Comparison of ENCODE assay signal across 11 mouse cellular contexts in the genomic region with DNA sequence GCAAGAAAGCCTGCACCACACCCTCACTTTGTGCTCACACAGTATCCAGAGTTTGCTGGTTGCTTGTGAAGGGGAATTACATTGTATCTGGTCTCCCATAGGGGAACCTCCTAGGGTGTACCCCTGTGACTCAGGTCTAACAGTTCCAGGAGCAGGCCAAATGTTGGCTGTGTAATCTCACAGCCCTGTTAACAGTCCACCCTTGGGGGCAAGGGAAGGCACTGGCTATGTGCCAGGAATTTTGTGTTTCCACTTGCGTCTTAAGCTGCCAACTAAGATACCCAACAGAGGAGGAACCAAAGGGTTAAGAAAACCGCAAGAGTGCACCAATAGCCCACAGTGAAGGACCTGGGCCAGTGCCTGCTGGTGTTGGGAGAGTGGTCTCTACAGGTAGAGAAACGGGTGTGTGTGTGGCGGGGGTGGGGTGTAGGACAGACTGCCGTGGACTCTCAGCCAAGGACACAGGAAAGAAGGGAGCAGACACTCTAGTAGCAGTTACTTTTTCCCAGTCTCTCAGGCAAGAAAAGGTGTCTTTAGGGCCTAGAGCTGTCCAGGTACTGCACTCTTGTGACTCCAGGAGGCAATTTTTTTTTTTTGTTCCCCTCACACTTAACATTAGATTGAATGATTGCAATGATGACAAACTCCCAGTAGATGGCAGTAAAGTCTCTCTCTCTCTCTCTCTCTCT. TPM values are rescaled to one million over a fixed set of nuclear protein-coding genes. Genes with fewer than 3 reads are reported as not detected.
DNase-seq lines count a peak whose midpoint lies in the region; ATAC-seq and TF ChIP-seq lines count a peak whose summit lies in the region.
"Had no signal": no experiment of that assay in that cellular context is flagged by ENCODE, and none has a peak within 500 bp of the region (broad histone marks: within the 10 kb centered on the region; RNA-seq: fewer than 3 reads in every experiment).

No protein-coding gene starts in this region.

- H3K4me3 ChIP-seq in hindbrain, embryonic 11.5 days (ENCODE audit: low read depth, low read length): no peak overlapping the region
- H3K4me3 ChIP-seq in hindbrain, embryonic 10.5 days: no peak overlapping the region
- H3K4me3 ChIP-seq in CH12.LX (replicated peaks in 1 of 3; ENCODE audit: low read depth in 2 of 3, low read length in 2 of 3, poor library complexity in 1 of 3): no peak overlapping the region

- no peak overlapping the region for H3K9ac ChIP-seq in hindbrain, embryonic 11.5 days (ENCODE audit: low read depth, low read length)
- H3K9ac ChIP-seq in CH12.LX (ENCODE audit: insufficient read depth, low read depth): no peak overlapping the region

- H3K27ac ChIP-seq in hindbrain, embryonic 11.5 days (ENCODE audit: low read depth, low read length): no peak overlapping the region
- H3K27ac ChIP-seq in hindbrain, embryonic 10.5 days: no peak overlapping the region
- H3K27ac ChIP-seq in CH12.LX (ENCODE audit: insufficient read depth, low read depth): no peak overlapping the region

- DNase-seq in hindbrain, embryonic 11.5 days (ENCODE audit: low spot score): peak; percentile 62
- DNase-seq in hindbrain, embryonic 10.5 days (ENCODE audit: low spot score): no peak
- peak; percentile 44 for DNase-seq in CH12.LX (ENCODE audit: extremely low read depth)
- DNase-seq in brain, adult 2 months (ENCODE audit: low read depth, low spot score): peak; percentile 91
- peak; percentile 33 for DNase-seq in hindlimb bud, embryonic 11.5 days (ENCODE audit: extremely low spot score, low read depth, low spot score)
- no peak for DNase-seq in spleen, postnatal 10 days (ENCODE audit: low spot score in 2 of 2)
- no peak for DNase-seq in ovary, postnatal 14 days (ENCODE audit: low spot score)
- DNase-seq in urinary bladder, adult 18-20 months (ENCODE audit: low spot score in 2 of 2): no peak

- WGBS in hindbrain, embryonic 11.5 days: 71% methylated on average over 5 of the region's 5 CpGs
- WGBS in hindbrain, embryonic 10.5 days: 67% methylated on average over 5 of the region's 5 CpGs

- in situ Hi-C loops in CH12.LX (cut with MboI; ENCODE audit: low pct_ligation_motif_present, low pct_unique_long_range_greater_than_20kb, low sequenced_read_pairs): no loop called here

- no peak overlapping the region for H3K4me2 ChIP-seq in hindbrain, embryonic 11.5 days (replicated peaks; ENCODE audit: low read depth, low read length)
- no peak overlapping the region; the same call in 1 of the 2 replicates for H3K4me2 ChIP-seq in CH12.LX (ENCODE audit: insufficient read depth, low read depth, poor library complexity, severe bottlenecking)

- peak; percentile 8 to 64; a peak in 3 of 4 replicates for TF ChIP-seq CTCF in CH12.LX (conservative IDR thresholded peaks at IDR 0.05 in 1 of 2, IDR thresholded peaks at IDR 0.05 in 1 of 2; ENCODE audit: low read depth in 2 of 2, low read length in 2 of 2)

- no peaks in the 10 kb centered on the region for H3K27me3 ChIP-seq in hindbrain, embryonic 11.5 days (ENCODE audit: control insufficient read depth, insufficient read depth, low read length)
- no peaks in the 10 kb centered on the region; the same call in 1 of the 2 replicates for H3K27me3 ChIP-seq in hindbrain, embryonic 10.5 days (ENCODE audit: insufficient read depth, poor library complexity, severe bottlenecking)
- H3K27me3 ChIP-seq in CH12.LX (replicated peaks): peaks cover 72% of the 10 kb centered on the region

- dilution Hi-C loops in CH12.LX (cut with MboI; ENCODE audit: extremely low pct_ligation_motif_present, extremely low pct_unique_long_range_greater_than_20kb, low sequenced_read_pairs): no loop called here

- H3K79me2 ChIP-seq in CH12.LX (replicated peaks; ENCODE audit: control insufficient read depth, extremely low read depth, insufficient read depth, poor library complexity, severe bottlenecking): no peaks in the 10 kb centered on the region

- TF ChIP-seq RAD21 in CH12.LX (IDR thresholded peaks at IDR 0.05; ENCODE audit: low read depth, low read length): peak; percentile 38

- no peak for TF ChIP-seq EP300 in CH12.LX (IDR thresholded peaks at IDR 0.05; ENCODE audit: low read length)

- H3K36me3 ChIP-seq in hindbrain, embryonic 11.5 days (ENCODE audit: control insufficient read depth, insufficient read depth, low read length): no peaks in the 10 kb centered on the region
- H3K36me3 ChIP-seq in hindbrain, embryonic 10.5 days: no peaks in the 10 kb centered on the region
- H3K36me3 ChIP-seq in CH12.LX (replicated peaks in 1 of 2; ENCODE audit: control insufficient read depth in 1 of 2, insufficient read depth in 1 of 2, low read length in 1 of 2): no peaks in the 10 kb centered on the region

- no peaks in the 10 kb centered on the region for H3K9me3 ChIP-seq in hindbrain, embryonic 11.5 days (ENCODE audit: control insufficient read depth, low read length)
- H3K9me3 ChIP-seq in hindbrain, embryonic 10.5 days: no peaks in the 10 kb centered on the region
- peaks cover 4% of the 10 kb centered on the region for H3K9me3 ChIP-seq in CH12.LX (replicated peaks; ENCODE audit: low read length)

- ATAC-seq in hindbrain, embryonic 11.5 days (ENCODE audit: low FRiP score): peak; percentile 10; the same call in 1 of the 2 replicates

- TF ChIP-seq POLR2A in CH12.LX (IDR thresholded peaks at IDR 0.05; ENCODE audit: low read depth, low read length): no peak

- H3K4me1 ChIP-seq in hindbrain, embryonic 11.5 days (replicated peaks; ENCODE audit: control insufficient read depth, insufficient read depth, low read length): no peaks in the 10 kb centered on the region
- H3K4me1 ChIP-seq in hindbrain, embryonic 10.5 days (replicated peaks): peaks cover 26% of the 10 kb centered on the region
- H3K4me1 ChIP-seq in CH12.LX (ENCODE audit: control insufficient read depth in 1 of 2, insufficient read depth in 2 of 2): no peaks in the 10 kb centered on the region; a peak in 1 of 4 replicates

TF ChIP-seq in CH12.LX, 34 proteins besides CTCF, POLR2A, EP300 and RAD21:
- peak; percentile 79 for TF ChIP-seq ZNF384 (IDR thresholded peaks at IDR 0.05; ENCODE audit: low read depth, low read length)
- no peak for TF ChIP-seq PAX5 (IDR thresholded peaks at IDR 0.05; ENCODE audit: low read length)
- no peak for TF ChIP-seq E2F4 (IDR thresholded peaks at IDR 0.05; ENCODE audit: insufficient replicate concordance, low read depth, low read length)
- TF ChIP-seq JUND (conservative IDR thresholded peaks at IDR 0.05; ENCODE audit: low read depth, low read length): peak; percentile 48; the same call in 1 of the 2 replicates
- TF ChIP-seq USF2 (conservative IDR thresholded peaks at IDR 0.05; ENCODE audit: low read depth, low read length): no peak
- TF ChIP-seq TCF12 (IDR thresholded peaks at IDR 0.05; ENCODE audit: low read depth, low read length): no peak
- peak; percentile 40 for TF ChIP-seq SMC3 (IDR thresholded peaks at IDR 0.05; ENCODE audit: low read depth, low read length)
- no peak for TF ChIP-seq ETS1 (conservative IDR thresholded peaks at IDR 0.05; ENCODE audit: low read depth, low read length)
TF ChIP-seq in CH12.LX: peak in this region for 3.

RNA-seq across cellular contexts. Expression of a gene that starts 10.1 kb away (rescaled TPM):
- 0.82 and 0.89 TPM in 2 replicates for polyA plus RNA-seq in hindbrain, embryonic 11.5 days (2014; fragmentation: Nextera tagmentation; extraction: Ambion mirVana)
- polyA plus RNA-seq in hindbrain, embryonic 10.5 days (2016; fragmentation: Nextera tagmentation; extraction: Ambion mirVana): 0.14 and 0.75 TPM in 2 replicates
- total RNA-seq in CH12.LX (2012; rRNA removed): not detected in 2 replicates
- not detected in 2 replicates for total RNA-seq in CH12.LX (2014; rRNA removed)
- polyA plus RNA-seq in CH12.LX (2012; ENCODE audit: insufficient read length, low read depth): not detected in 2 replicates
- total RNA-seq: gastrocnemius, adult 8-10 months; neutrophil, adult 5-6 weeks had no signal

RNA-seq across cellular contexts. Expression of a gene that starts 20.8 kb away (rescaled TPM):
- polyA plus RNA-seq in hindbrain, embryonic 11.5 days (2014; fragmentation: Nextera tagmentation; extraction: Ambion mirVana): 0.66 and 1.4 TPM in 2 replicates
- polyA plus RNA-seq in hindbrain, embryonic 10.5 days (2016; fragmentation: Nextera tagmentation; extraction: Ambion mirVana): 0.10 and 0.35 TPM in 2 replicates
- total RNA-seq in CH12.LX (2012; rRNA removed) (0.04 and 0.08 TPM in 2 replicates), CH12.LX (2014; rRNA removed) (0.11 and 0.23 TPM in 2 replicates)
- 0.34 and 0.53 TPM in 2 replicates for polyA plus RNA-seq in CH12.LX (2012; ENCODE audit: insufficient read length, low read depth)
- total RNA-seq: neutrophil, adult 5-6 weeks had no signal
- polyA plus RNA-seq: limb, embryonic 11.5 days had no signal

RNA-seq across cellular contexts. Expression of a gene that starts 53.5 kb away (rescaled TPM):
- polyA plus RNA-seq in hindbrain, embryonic 11.5 days (2014; fragmentation: Nextera tagmentation; extraction: Ambion mirVana): 32.2 and 39.5 TPM in 2 replicates
- polyA plus RNA-seq in hindbrain, embryonic 10.5 days (2016; fragmentation: Nextera tagmentation; extraction: Ambion mirVana): 33.9 and 35.2 TPM in 2 replicates
- total RNA-seq in CH12.LX (2012; rRNA removed): 18.7 and 19.6 TPM in 2 replicates
- 15.7 and 16.7 TPM in 2 replicates for total RNA-seq in CH12.LX (2014; rRNA removed)
- polyA plus RNA-seq in CH12.LX (2012; ENCODE audit: insufficient read length, low read depth): 17.5 and 20.5 TPM in 2 replicates

Comparison
In these comparisons a context has a peak if more than half of its experiments do, and no peak if none do; other contexts are left out.
1. DNase-seq: peak in hindbrain, embryonic 11.5 days (single experiment), CH12.LX (single experiment), brain, adult 2 months (single experiment) and hindlimb bud, embryonic 11.5 days (single experiment); none in hindbrain, embryonic 10.5 days (single experiment), spleen, postnatal 10 days (0 of 2), ovary, postnatal 14 days (single experiment) and urinary bladder, adult 18-20 months (0 of 2).